Mouse (Mus musculus) heart, postnatal 10 days (tissue): Measurements from ENCODE around the gene Klk7. TPM values are rescaled to one million over a fixed set of nuclear protein-coding genes. Genes with fewer than 3 reads are reported as not detected.
A peak's percentile ranks its signal among the peaks of the same experiment; 100 is the strongest.

Experiments used
- DNase-seq, 2 experiments: peaks; one replicate each; pipeline ENCODE4 v3.0.0; 2021
- intact Hi-C: fragments of 180-260 bp; cut with DNase I; formaldehyde crosslinking; loops from one replicate; pipeline ENCODE4 v1.15.1; 2025
- total RNA-seq, 2 experiments: library from RNA; stranded (reverse); gene quantifications; 2 replicates each; pipeline ENCODE4 v1.2.3; 2021

Gene Klk7
- total RNA-seq, 2 experiments from 2014 or later, result not detected

- peak; percentile 19 to 32 for DNase-seq
- intact Hi-C loops, result no loop called here
These were observed 14.7 kb upstream of the Klk7 start for GRCm38 (mm10) chr7:43796355-43796754.

GRCm38 (mm10) chr7:43797333-43797769, 13.7 kb upstream of the Klk7 start, which contains the start of gene Klk8:
Gene Klk8 (plus strand): TSS chr7:43797577.
- intact Hi-C loops, result no loop called here
- DNase-seq, result peak in 1 of 2 experiments; percentile 16

- peak; percentile 15 to 16 for DNase-seq
- intact Hi-C loops, result no loop called here
These were observed 13.1 kb upstream of the Klk7 start for GRCm38 (mm10) chr7:43797844-43798462.

- DNase-seq, result no peak
- intact Hi-C loops, result no loop called here
These were observed 11.2 kb upstream of the Klk7 start for GRCm38 (mm10) chr7:43799876-43800275.

GRCm38 (mm10) chr7:43815211-43815610, 4.1 kb downstream of the Klk7 start:
- DNase-seq, result no peak
- intact Hi-C loops, result no loop called here

- DNase-seq, result no peak
- intact Hi-C loops, result no loop called here
These were observed 5.7 kb downstream of the Klk7 start for GRCm38 (mm10) chr7:43816746-43817145.

- DNase-seq, result no peak
- intact Hi-C loops, result no loop called here
These were observed 10.5 kb downstream of the Klk7 start for GRCm38 (mm10) chr7:43821581-43821980.

- no peak for DNase-seq
- intact Hi-C loops, result no loop called here
These were observed 13.1 kb downstream of the Klk7 start, which contains the start of gene Klk6 for GRCm38 (mm10) chr7:43824199-43824598. Gene Klk6 (plus strand): TSS chr7:43824499.

GRCm38 (mm10) chr7:43826056-43826455, 15.0 kb downstream of the Klk7 start:
- intact Hi-C loops, result no loop called here

GRCm38 (mm10) chr7:43827706-43828105, 16.6 kb downstream of the Klk7 start:
- no peak for DNase-seq
- intact Hi-C loops, result no loop called here

More at GRCm38 (mm10) chr7:43826056-43826455, 15.0 kb downstream of the Klk7 start:
- DNase-seq, result no peak

GRCm38 (mm10) chr7:43829006-43829405, 17.9 kb downstream of the Klk7 start:
- intact Hi-C loops, result no loop called here
- no peak for DNase-seq

GRCm38 (mm10) chr7:43841701-43842100, 30.6 kb downstream of the Klk7 start, which contains the start of gene Klk5:
Gene Klk5 (plus strand): TSS chr7:43841971.
- DNase-seq, result no peak
- intact Hi-C loops, result no loop called here

GRCm38 (mm10) chr7:43843801-43844200, 32.7 kb downstream of the Klk7 start:
- DNase-seq, result no peak
- intact Hi-C loops, result no loop called here

GRCm38 (mm10) chr7:43851616-43852015, 40.5 kb downstream of the Klk7 start:
- no peak for DNase-seq
- intact Hi-C loops, result no loop called here

GRCm38 (mm10) chr7:43854642-43855380, 43.7 kb downstream of the Klk7 start:
- intact Hi-C loops, result no loop called here
- no peak for DNase-seq

- intact Hi-C loops, result no loop called here
- DNase-seq, result no peak
These were observed 44.6 kb downstream of the Klk7 start for GRCm38 (mm10) chr7:43855709-43856108.

GRCm38 (mm10) chr7:43856307-43856706, 45.2 kb downstream of the Klk7 start:
- DNase-seq, result no peak
- intact Hi-C loops, result no loop called here

GRCm38 (mm10) chr7:43857501-43857900, 46.4 kb downstream of the Klk7 start:
- intact Hi-C loops, result no loop called here

GRCm38 (mm10) chr7:43860411-43860810, 49.3 kb downstream of the Klk7 start:
- DNase-seq, result no peak
- intact Hi-C loops, result no loop called here

More at GRCm38 (mm10) chr7:43857501-43857900, 46.4 kb downstream of the Klk7 start:
- no peak for DNase-seq
